Mouse (Mus musculus) kidney, postnatal 25 days (tissue): ENCODE measurements around the gene Son.
A peak's percentile ranks its signal among the peaks of the same experiment; 100 is the strongest.
"Not testable (repeated sequence)": the region's sequence is repeated elsewhere in the genome, so short reads cannot be mapped to it uniquely, and the experiment has no call there.

Source experiments
- DNase-seq, 2 experiments: peaks; one replicate each; pipeline ENCODE4 v3.0.0; 2021; ENCODE audit warnings: mixed read lengths in 2 of 2

Gene Son

GRCm38 (mm10) chr16:91639636-91640035 is 7.7 kb upstream of the Son start:
- no peak for DNase-seq

- DNase-seq = no peak
Measured at GRCm38 (mm10) chr16:91640171-91640570, 7.1 kb upstream of the Son start.

GRCm38 (mm10) chr16:91644901-91645300 is 2.4 kb upstream of the Son start:
- DNase-seq = no peak

- DNase-seq = not testable (repeated sequence)
Measured at GRCm38 (mm10) chr16:91645420-91645819, 1.9 kb upstream of the Son start.

GRCm38 (mm10) chr16:91645995-91646602 is 1.2 kb upstream of the Son start:
- no peak for DNase-seq

GRCm38 (mm10) chr16:91646681-91647419 is 456 bp upstream of the Son start, which contains the start of gene Gart:
TSS of gene Gart (minus strand) at chr16:91646952.
- peak; percentile 93 to 98 for DNase-seq

GRCm38 (mm10) chr16:91648220-91648550 is 879 bp downstream of the Son start:
- peak; percentile 85 to 92 for DNase-seq

- DNase-seq = no peak
Measured at GRCm38 (mm10) chr16:91649246-91649645, 1.9 kb downstream of the Son start.

GRCm38 (mm10) chr16:91649781-91650180 is 2.5 kb downstream of the Son start:
- DNase-seq = no peak

- no peak for DNase-seq
Measured at GRCm38 (mm10) chr16:91652191-91652590, 4.9 kb downstream of the Son start.

- DNase-seq = no peak
Measured at GRCm38 (mm10) chr16:91655285-91655684, 8.0 kb downstream of the Son start.

GRCm38 (mm10) chr16:91657285-91657684 is 10.0 kb downstream of the Son start:
- DNase-seq = no peak

GRCm38 (mm10) chr16:91658471-91658870 is 11.2 kb downstream of the Son start:
- DNase-seq = no peak

GRCm38 (mm10) chr16:91659798-91660197 is 12.5 kb downstream of the Son start:
- DNase-seq = no peak

GRCm38 (mm10) chr16:91661397-91661796 is 14.1 kb downstream of the Son start:
- DNase-seq = no peak

- no peak for DNase-seq
Measured at GRCm38 (mm10) chr16:91662336-91662735, 15.0 kb downstream of the Son start.

GRCm38 (mm10) chr16:91663795-91664194 is 16.5 kb downstream of the Son start:
- DNase-seq = no peak

- peak; percentile 22 to 58 for DNase-seq
Measured at GRCm38 (mm10) chr16:91674500-91674899, 27.2 kb downstream of the Son start.

GRCm38 (mm10) chr16:91678147-91678911 is 31.0 kb downstream of the Son start:
- no peak for DNase-seq

GRCm38 (mm10) chr16:91680656-91681055 is 33.4 kb downstream of the Son start:
- no peak for DNase-seq

GRCm38 (mm10) chr16:91685526-91685925 is 38.2 kb downstream of the Son start:
- DNase-seq = no peak

- no peak for DNase-seq
Measured at GRCm38 (mm10) chr16:91686369-91686768, 39.1 kb downstream of the Son start.

- no peak for DNase-seq
Measured at GRCm38 (mm10) chr16:91688023-91688618, 40.8 kb downstream of the Son start.
